Mouse (Mus musculus): ENCODE data around the gene Snx6.

DNA sequence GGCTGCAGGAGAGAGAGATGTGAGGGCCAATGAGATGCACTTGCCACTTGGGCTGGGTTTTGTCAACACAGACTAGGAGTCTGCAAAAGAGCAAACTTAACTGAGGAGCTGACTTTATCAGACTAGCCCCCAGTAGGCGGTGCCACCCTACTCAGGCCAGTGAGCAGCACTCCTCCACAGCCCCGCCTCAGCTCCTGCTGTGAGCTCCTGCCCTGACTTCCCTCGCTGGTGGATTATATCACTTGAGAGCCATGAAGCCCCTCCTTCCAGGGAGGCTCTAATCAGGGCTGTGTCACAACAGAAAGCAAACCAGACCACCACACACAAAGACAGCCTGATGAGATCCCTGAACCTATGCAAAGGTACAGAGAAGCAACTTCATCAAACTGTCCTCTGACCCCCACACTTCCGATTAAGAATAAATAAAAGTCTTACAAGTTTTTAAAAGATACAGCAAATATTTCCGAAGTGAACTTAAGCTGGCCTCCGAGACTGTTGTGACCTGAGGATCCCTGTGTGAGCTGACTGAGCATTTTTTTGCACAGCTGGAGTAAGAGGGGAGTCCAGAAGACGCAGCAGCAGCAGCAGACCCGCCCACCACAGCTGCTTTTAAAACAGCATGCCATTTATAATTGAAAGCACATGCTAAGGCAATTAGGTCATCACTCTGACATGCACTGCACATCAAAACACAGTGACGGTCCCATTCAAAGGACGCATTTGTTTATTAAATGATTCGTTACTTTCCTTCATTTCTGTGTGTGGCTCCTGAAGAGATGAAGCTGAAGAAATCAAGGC lies 6.0 kb downstream of the Snx6 start:
- TF ChIP-seq CTCF (IDR thresholded peaks at IDR 0.05; ENCODE audit: borderline replicate concordance, control insufficient read depth, extremely low read depth, insufficient read depth, low read length, poor library complexity) (no peak), POLR2A (IDR thresholded peaks at IDR 0.05; ENCODE audit: control insufficient read depth, extremely low read depth, insufficient read depth, low read length, poor library complexity) (no peak)
